Mouse (Mus musculus): ENCODE data around the gene Enpp3. TPM values are rescaled to one million over a fixed set of nuclear protein-coding genes. Genes with fewer than 3 reads are reported as not detected.

The Enpp3 gene
- total and polyA plus RNA-seq, 3 experiments, result 0.04 to 0.24 (median 0.08) TPM

- H3K36me3 ChIP-seq (replicated peaks in 1 of 2; ENCODE audit: control insufficient read depth in 1 of 2, insufficient read depth in 1 of 2, low read length in 1 of 2), result no peaks in the 10 kb centered on the region
- in situ Hi-C loops (cut with MboI; ENCODE audit: low pct_ligation_motif_present, low pct_unique_long_range_greater_than_20kb, low sequenced_read_pairs), result no loop called here
- dilution Hi-C loops (cut with MboI; ENCODE audit: extremely low pct_ligation_motif_present, extremely low pct_unique_long_range_greater_than_20kb, low sequenced_read_pairs), result no loop called here
These were observed 32.0 kb downstream of the Enpp3 start for GRCm38 (mm10) chr10:24810639-24811038.

GRCm38 (mm10) chr10:24806756-24807155, 35.9 kb downstream of the Enpp3 start:
- no peaks in the 10 kb centered on the region for H3K9me3 ChIP-seq (replicated peaks; ENCODE audit: low read length)
- DNase-seq (ENCODE audit: extremely low read depth), result no peak
- H3K4me3 ChIP-seq (replicated peaks in 1 of 3; ENCODE audit: low read depth in 2 of 3, low read length in 2 of 3, poor library complexity in 1 of 3), result no peak overlapping the region
- H3K36me3 ChIP-seq (replicated peaks in 1 of 2; ENCODE audit: control insufficient read depth in 1 of 2, insufficient read depth in 1 of 2, low read length in 1 of 2), result no peaks in the 10 kb centered on the region
- H3K27me3 ChIP-seq (replicated peaks), result no peaks in the 10 kb centered on the region
- in situ Hi-C loops (cut with MboI; ENCODE audit: low pct_ligation_motif_present, low pct_unique_long_range_greater_than_20kb, low sequenced_read_pairs), result no loop called here
- no peak for TF ChIP-seq KAT2A (IDR thresholded peaks at IDR 0.05; ENCODE audit: insufficient replicate concordance, low read length)
- H3K9ac ChIP-seq (ENCODE audit: insufficient read depth, low read depth), result no peak overlapping the region
- dilution Hi-C loops (cut with MboI; ENCODE audit: extremely low pct_ligation_motif_present, extremely low pct_unique_long_range_greater_than_20kb, low sequenced_read_pairs), result no loop called here
- no peaks in the 10 kb centered on the region for H3K79me2 ChIP-seq (replicated peaks; ENCODE audit: control insufficient read depth, extremely low read depth, insufficient read depth, poor library complexity, severe bottlenecking)
- H3K4me1 ChIP-seq (ENCODE audit: control insufficient read depth in 1 of 2, insufficient read depth in 2 of 2), result peaks cover 18 to 19% of the 10 kb centered on the region in 2 experiments
- no peak overlapping the region for H3K4me2 ChIP-seq (ENCODE audit: insufficient read depth, low read depth, poor library complexity, severe bottlenecking)
- no peak overlapping the region for H3K27ac ChIP-seq (ENCODE audit: insufficient read depth, low read depth)

More at GRCm38 (mm10) chr10:24810639-24811038, 32.0 kb downstream of the Enpp3 start:
- Histone ChIP-seq H3K27ac (ENCODE audit: insufficient read depth, low read depth) (no peak overlapping the region), H3K4me1 (ENCODE audit: control insufficient read depth in 1 of 2, insufficient read depth in 2 of 2) (peaks cover 15% of the 10 kb centered on the region in 2 experiments), H3K9me3 (replicated peaks; ENCODE audit: low read length) (no peaks in the 10 kb centered on the region), H3K4me3 (replicated peaks in 1 of 3; ENCODE audit: low read depth in 2 of 3, low read length in 2 of 3, poor library complexity in 1 of 3) (no peak overlapping the region), H3K27me3 (replicated peaks) (no peaks in the 10 kb centered on the region), H3K9ac (ENCODE audit: insufficient read depth, low read depth) (peak overlapping the region; percentile 60), H3K4me2 (ENCODE audit: insufficient read depth, low read depth, poor library complexity, severe bottlenecking) (peak overlapping the region; percentile 34), H3K79me2 (replicated peaks; ENCODE audit: control insufficient read depth, extremely low read depth, insufficient read depth, poor library complexity, severe bottlenecking) (no peaks in the 10 kb centered on the region)
- no peak for DNase-seq (ENCODE audit: extremely low read depth)
- TF ChIP-seq NRF1 (IDR thresholded peaks at IDR 0.05; ENCODE audit: low read depth, low read length), result no peak
- peak; percentile 33; the same call in 1 of the 2 replicates for TF ChIP-seq MEF2A (IDR thresholded peaks at IDR 0.05; ENCODE audit: borderline replicate concordance, low read depth, low read length)
- no peak for TF ChIP-seq NELFE (IDR thresholded peaks at IDR 0.05; ENCODE audit: low read depth, low read length)
- peak; percentile 55; the same call in 1 of the 2 replicates for TF ChIP-seq ZNF384 (IDR thresholded peaks at IDR 0.05; ENCODE audit: low read depth, low read length)

- TF ChIP-seq MYC (IDR thresholded peaks at IDR 0.05; ENCODE audit: low read depth, low read length) (no peak), ZC3H11A (IDR thresholded peaks at IDR 0.05; ENCODE audit: low read depth, low read length) (no peak), CHD1 (IDR thresholded peaks at IDR 0.05; ENCODE audit: low read depth, low read length) (no peak), TBP (conservative IDR thresholded peaks at IDR 0.05; ENCODE audit: low read depth, low read length) (no peak), POLR2A (IDR thresholded peaks at IDR 0.05; ENCODE audit: low read depth, low read length) (no peak), SIN3A (IDR thresholded peaks at IDR 0.05; ENCODE audit: low read length) (no peak), NRF1 (IDR thresholded peaks at IDR 0.05; ENCODE audit: low read depth, low read length) (no peak), ETS1 (conservative IDR thresholded peaks at IDR 0.05; ENCODE audit: low read depth, low read length) (no peak)
- in situ Hi-C loops (cut with MboI; ENCODE audit: low pct_ligation_motif_present, low pct_unique_long_range_greater_than_20kb, low sequenced_read_pairs) (no loop called here), dilution Hi-C loops (cut with MboI; ENCODE audit: extremely low pct_ligation_motif_present, extremely low pct_unique_long_range_greater_than_20kb, low sequenced_read_pairs) (no loop called here)
- no peaks in the 10 kb centered on the region for H3K27me3 ChIP-seq (replicated peaks)
- no peak overlapping the region for H3K4me2 ChIP-seq (ENCODE audit: insufficient read depth, low read depth, poor library complexity, severe bottlenecking)
- H3K4me3 ChIP-seq (replicated peaks in 1 of 3; ENCODE audit: low read depth in 2 of 3, low read length in 2 of 3, poor library complexity in 1 of 3), result no peak overlapping the region
- no peaks in the 10 kb centered on the region for H3K9me3 ChIP-seq (replicated peaks; ENCODE audit: low read length)
- no peaks in the 10 kb centered on the region for H3K36me3 ChIP-seq (replicated peaks in 1 of 2; ENCODE audit: control insufficient read depth in 1 of 2, insufficient read depth in 1 of 2, low read length in 1 of 2)
- H3K27ac ChIP-seq (ENCODE audit: insufficient read depth, low read depth), result no peak overlapping the region
- no peaks in the 10 kb centered on the region for H3K79me2 ChIP-seq (replicated peaks; ENCODE audit: control insufficient read depth, extremely low read depth, insufficient read depth, poor library complexity, severe bottlenecking)
- H3K4me1 ChIP-seq (ENCODE audit: control insufficient read depth in 1 of 2, insufficient read depth in 2 of 2), result peaks cover 18 to 19% of the 10 kb centered on the region in 2 experiments
- DNase-seq (ENCODE audit: extremely low read depth), result no peak
- no peak overlapping the region for H3K9ac ChIP-seq (ENCODE audit: insufficient read depth, low read depth)
These were observed 36.7 kb downstream of the Enpp3 start for GRCm38 (mm10) chr10:24805876-24806275.
